Mouse (Mus musculus) layer of hippocampus, postnatal 14 days (tissue): Measurements from ENCODE around the gene Ptprd. TPM values are rescaled to one million over a fixed set of nuclear protein-coding genes. Genes with fewer than 3 reads are reported as not detected.

ENCODE experiments used
- DNase-seq, 2 experiments: peaks; one replicate each; pipeline ENCODE4 v3.0.0; 2021 to 2022; ENCODE audit warnings: low spot score in 2 of 2, mixed read lengths in 1 of 2
- total RNA-seq, 2 experiments: library from RNA; stranded (reverse); gene quantifications; 2 replicates each; pipeline ENCODE4 v1.2.3; 2021

Ptprd gene
- total RNA-seq, 2 experiments from 2014 or later = 163 to 206 TPM

- no peak for DNase-seq
Measured at GRCm38 (mm10) chr4:76241140-76241539, 1970.6 kb downstream of the Ptprd start.

- DNase-seq = no peak
Measured at GRCm38 (mm10) chr4:76239063-76239462, 1972.7 kb downstream of the Ptprd start.

GRCm38 (mm10) chr4:76238577-76238976 is 1973.2 kb downstream of the Ptprd start:
- no peak for DNase-seq

- DNase-seq = no peak
Measured at GRCm38 (mm10) chr4:76237827-76238226, 1973.9 kb downstream of the Ptprd start.

- DNase-seq = no peak
Measured at GRCm38 (mm10) chr4:76223720-76224119, 1988.0 kb downstream of the Ptprd start.

GRCm38 (mm10) chr4:76222520-76222919 is 1989.2 kb downstream of the Ptprd start:
- no peak for DNase-seq

GRCm38 (mm10) chr4:76218065-76218464 is 1993.7 kb downstream of the Ptprd start:
- no peak for DNase-seq

GRCm38 (mm10) chr4:76215141-76215540 is 1996.6 kb downstream of the Ptprd start:
- DNase-seq = no peak

GRCm38 (mm10) chr4:76199321-76199720 is 2012.4 kb downstream of the Ptprd start:
- DNase-seq = no peak

GRCm38 (mm10) chr4:76194762-76195161 is 2017.0 kb downstream of the Ptprd start:
- DNase-seq = no peak

GRCm38 (mm10) chr4:76193496-76193895 is 2018.3 kb downstream of the Ptprd start:
- peak in 1 of 2 experiments; percentile 66 for DNase-seq

GRCm38 (mm10) chr4:76192031-76192430 is 2019.7 kb downstream of the Ptprd start:
- no peak for DNase-seq

- DNase-seq = no peak
Measured at GRCm38 (mm10) chr4:76190788-76191187, 2021.0 kb downstream of the Ptprd start.

- DNase-seq = no peak
Measured at GRCm38 (mm10) chr4:76183095-76183494, 2028.7 kb downstream of the Ptprd start.

- no peak for DNase-seq
Measured at GRCm38 (mm10) chr4:76179497-76179896, 2032.3 kb downstream of the Ptprd start.

GRCm38 (mm10) chr4:76175086-76175485 is 2036.7 kb downstream of the Ptprd start:
- peak in 1 of 2 experiments; percentile 52 for DNase-seq

GRCm38 (mm10) chr4:76155750-76156149 is 2056.0 kb downstream of the Ptprd start:
- no peak for DNase-seq

GRCm38 (mm10) chr4:76154190-76154589 is 2057.6 kb downstream of the Ptprd start:
- no peak for DNase-seq

GRCm38 (mm10) chr4:76144925-76145324 is 2066.8 kb downstream of the Ptprd start:
- DNase-seq = no peak

- DNase-seq = peak in 1 of 2 experiments; percentile 13
Measured at GRCm38 (mm10) chr4:76144333-76144732, 2067.4 kb downstream of the Ptprd start.

- DNase-seq = no peak
Measured at GRCm38 (mm10) chr4:76137901-76138300, 2073.9 kb downstream of the Ptprd start.

GRCm38 (mm10) chr4:76136625-76137024 is 2075.1 kb downstream of the Ptprd start:
- DNase-seq = no peak

GRCm38 (mm10) chr4:76091845-76092244 is 2119.9 kb downstream of the Ptprd start:
- DNase-seq = no peak

- no peak for DNase-seq
Measured at GRCm38 (mm10) chr4:76089866-76090265, 2121.9 kb downstream of the Ptprd start.
